Mouse (Mus musculus): ENCODE measurements around the gene Tmc8.
"Not testable (repeated sequence)": the region's sequence is repeated elsewhere in the genome, so short reads cannot be mapped to it uniquely, and the experiment has no call there.

Tmc8 gene

GRCm38 (mm10) chr11:117796954-117797353 lies 15.1 kb downstream of the Tmc8 start:
- no peak for DNase-seq (ENCODE audit: low spot score in 2 of 2)

GRCm38 (mm10) chr11:117797511-117798159 lies 15.8 kb downstream of the Tmc8 start, which contains the start of gene 6030468B19Rik:
6030468B19Rik (plus strand) TSS chr11:117797660.
- peak; percentile 82 to 87 for DNase-seq (ENCODE audit: low spot score in 2 of 2)

- DNase-seq (ENCODE audit: low spot score in 2 of 2): peak in 1 of 2 experiments; percentile 55
Measured at GRCm38 (mm10) chr11:117798160-117798541, 16.3 kb downstream of the Tmc8 start.

- DNase-seq (ENCODE audit: low spot score in 2 of 2): no peak
Measured at GRCm38 (mm10) chr11:117799174-117799573, 17.3 kb downstream of the Tmc8 start.

- no peak for DNase-seq (ENCODE audit: low spot score in 2 of 2)
Measured at GRCm38 (mm10) chr11:117800038-117800437, 18.2 kb downstream of the Tmc8 start.

GRCm38 (mm10) chr11:117801650-117802049 lies 19.8 kb downstream of the Tmc8 start:
- DNase-seq (ENCODE audit: low spot score in 2 of 2): no peak

- DNase-seq (ENCODE audit: low spot score in 2 of 2): no peak
Measured at GRCm38 (mm10) chr11:117803166-117803688, 21.4 kb downstream of the Tmc8 start.

- DNase-seq (ENCODE audit: low spot score in 2 of 2): no peak
Measured at GRCm38 (mm10) chr11:117806781-117807180, 24.9 kb downstream of the Tmc8 start.

GRCm38 (mm10) chr11:117809407-117810311 lies 27.8 kb downstream of the Tmc8 start, which contains the start of the genes Gm20708 and Syngr2:
Gm20708 (plus strand) TSS chr11:117809668.
Syngr2 (plus strand) TSS chr11:117809668.
- DNase-seq (ENCODE audit: low spot score in 2 of 2): peak; percentile 82 to 91

GRCm38 (mm10) chr11:117810401-117811046 lies 28.6 kb downstream of the Tmc8 start:
- DNase-seq (ENCODE audit: low spot score in 2 of 2): peak; percentile 85 to 92

GRCm38 (mm10) chr11:117813867-117814266 lies 32.0 kb downstream of the Tmc8 start:
- no peak for DNase-seq (ENCODE audit: low spot score in 2 of 2)

GRCm38 (mm10) chr11:117814704-117815366 lies 33.0 kb downstream of the Tmc8 start:
- DNase-seq (ENCODE audit: low spot score in 2 of 2): no peak

- not testable (repeated sequence) for DNase-seq (ENCODE audit: low spot score in 2 of 2)
Measured at GRCm38 (mm10) chr11:117815850-117816249, 34.0 kb downstream of the Tmc8 start.

GRCm38 (mm10) chr11:117816389-117816996 lies 34.6 kb downstream of the Tmc8 start:
- no peak for DNase-seq (ENCODE audit: low spot score in 2 of 2)

GRCm38 (mm10) chr11:117819095-117819494 lies 37.2 kb downstream of the Tmc8 start:
- DNase-seq (ENCODE audit: low spot score in 2 of 2): no peak

- DNase-seq (ENCODE audit: low spot score in 2 of 2): no peak
Measured at GRCm38 (mm10) chr11:117820173-117820572, 38.3 kb downstream of the Tmc8 start.

- no peak for DNase-seq (ENCODE audit: low spot score in 2 of 2)
Measured at GRCm38 (mm10) chr11:117821868-117822267, 40.0 kb downstream of the Tmc8 start.

GRCm38 (mm10) chr11:117822728-117823241 lies 40.9 kb downstream of the Tmc8 start:
- no peak for DNase-seq (ENCODE audit: low spot score in 2 of 2)

GRCm38 (mm10) chr11:117823411-117823810 lies 41.5 kb downstream of the Tmc8 start:
- DNase-seq (ENCODE audit: low spot score in 2 of 2): no peak

Data from spleen, postnatal 4 days (tissue).